Mouse (Mus musculus) heart, adult 18-20 months (tissue): ENCODE data around the gene Ppp3cb. TPM values are rescaled to one million over a fixed set of nuclear protein-coding genes. Genes with fewer than 3 reads are reported as not detected.

Experiments
- DNase-seq, 2 experiments: peaks; one replicate each; pipeline ENCODE4 v3.0.0; 2021 to 2022; ENCODE audit warnings: mixed read lengths in 1 of 2
- total RNA-seq, 2 experiments: library from RNA; stranded (reverse); gene quantifications; 2 replicates each; pipeline ENCODE4 v1.2.3; 2021

Ppp3cb gene
- total RNA-seq, 2 experiments from 2014 or later = 66.3 to 67.5 TPM

- DNase-seq = no peak
Observed at GRCm38 (mm10) chr14:20480195-20480579, 66.2 kb downstream of the Ppp3cb start.

DNA sequence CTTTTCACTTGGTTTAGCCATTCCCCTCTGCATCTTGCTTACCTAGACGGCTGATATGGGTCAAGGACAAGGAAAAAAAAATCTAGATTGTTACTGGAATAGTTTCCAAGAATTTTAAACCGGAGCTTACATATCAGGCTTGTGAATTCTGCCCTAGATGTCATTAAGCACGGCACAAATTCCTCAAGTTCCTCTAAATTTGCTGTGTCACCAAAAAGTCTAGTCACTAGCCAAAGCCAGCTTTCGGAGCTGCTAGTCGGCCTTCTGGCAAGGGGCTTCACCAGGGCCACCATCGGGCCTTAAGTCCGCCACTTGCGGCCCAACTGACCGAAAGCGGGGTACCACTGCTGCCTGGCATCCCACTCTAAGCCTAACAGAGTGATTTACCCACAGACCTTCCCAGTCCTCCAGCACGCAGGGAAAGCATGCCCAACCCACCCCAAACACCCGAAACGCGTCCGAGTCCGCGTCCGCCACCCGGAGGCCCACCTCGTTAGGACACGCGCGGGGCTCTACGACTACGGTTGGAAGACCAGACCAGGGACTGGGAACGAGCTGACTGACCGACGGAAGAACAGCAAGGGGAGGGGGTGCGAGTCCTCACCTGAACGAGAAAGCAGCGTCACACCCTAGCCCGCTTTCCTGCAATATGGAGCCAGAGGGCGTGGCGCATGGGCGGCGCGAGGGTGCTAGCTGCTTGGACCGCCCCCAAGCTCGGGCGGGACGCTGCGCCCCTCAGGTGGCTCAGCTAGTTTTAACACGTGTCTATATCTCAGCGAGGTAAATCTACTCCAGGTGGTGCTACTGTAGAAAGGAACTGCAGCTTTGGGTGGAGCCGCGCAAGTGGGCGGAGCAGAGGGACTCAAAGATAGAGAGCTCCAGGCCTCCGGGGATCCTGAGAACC, 66.8 kb downstream of the Ppp3cb start, which contains the start of gene Anxa7:
Gene Anxa7 (minus strand): TSS at position 843 of the 904 bp plus-strand sequence.
- DNase-seq = peak; percentile 84 to 89

GRCm38 (mm10) chr14:20478801-20479200, 67.6 kb downstream of the Ppp3cb start:
- peak; percentile 77 to 89 for DNase-seq

GRCm38 (mm10) chr14:20478385-20478784, 68.0 kb downstream of the Ppp3cb start:
- no peak for DNase-seq

DNA sequence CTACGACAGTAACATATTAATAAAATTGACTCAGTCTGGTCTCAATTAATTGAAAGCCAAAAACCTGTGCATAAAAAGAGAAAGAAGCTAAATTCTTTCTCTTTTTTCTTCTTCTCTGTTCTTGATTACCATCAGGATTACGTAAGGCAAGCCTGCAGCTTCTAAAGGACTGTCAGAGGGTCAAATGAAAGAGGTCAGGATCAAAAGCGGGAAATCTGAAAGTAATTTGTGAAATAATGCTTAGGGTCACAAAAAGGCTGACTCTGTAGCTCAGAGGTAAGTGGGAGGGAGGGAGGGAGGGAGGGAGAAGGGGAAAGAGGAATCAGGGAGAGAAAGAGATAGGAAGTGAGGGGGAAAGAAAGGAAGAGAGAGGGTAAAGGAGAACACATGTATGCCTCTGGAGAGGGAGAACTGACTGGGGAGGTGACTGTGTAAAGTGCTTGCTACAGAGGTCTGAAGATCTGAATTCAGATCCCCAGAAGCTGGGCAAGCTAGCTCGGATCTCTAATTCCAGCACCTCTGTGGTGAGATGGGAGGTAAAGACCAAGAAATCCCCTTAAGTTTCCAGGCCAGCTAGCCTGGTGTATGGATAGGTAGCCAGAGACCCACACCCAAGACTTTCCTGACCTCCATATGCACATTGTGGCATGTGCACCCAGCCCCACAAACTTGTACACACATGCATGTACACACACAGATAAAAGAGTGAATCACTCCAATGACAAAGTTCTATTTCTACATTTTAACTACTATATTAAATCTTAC, 68.9 kb downstream of the Ppp3cb start:
- DNase-seq = peak in 1 of 2 experiments; percentile 22

DNA sequence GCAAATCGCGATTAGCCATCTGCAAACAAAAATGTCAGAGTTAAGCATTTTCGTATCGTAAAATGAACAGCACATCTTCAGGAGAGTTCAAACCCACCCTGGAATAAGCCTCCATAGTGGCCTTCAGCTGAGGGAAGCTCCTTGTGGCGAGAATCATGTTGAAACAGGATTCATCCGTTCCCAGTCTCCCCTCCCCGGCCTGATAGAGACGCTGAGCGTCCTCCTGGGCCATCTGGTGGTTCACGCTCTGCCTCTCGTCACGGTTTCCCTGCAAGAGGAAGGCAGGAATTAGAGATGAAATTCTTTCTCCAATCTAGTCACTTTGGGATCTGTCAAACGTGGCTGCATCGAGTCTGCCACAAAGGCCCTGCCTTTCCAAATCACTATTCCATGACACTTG, 86.2 kb downstream of the Ppp3cb start:
- DNase-seq = no peak

DNA sequence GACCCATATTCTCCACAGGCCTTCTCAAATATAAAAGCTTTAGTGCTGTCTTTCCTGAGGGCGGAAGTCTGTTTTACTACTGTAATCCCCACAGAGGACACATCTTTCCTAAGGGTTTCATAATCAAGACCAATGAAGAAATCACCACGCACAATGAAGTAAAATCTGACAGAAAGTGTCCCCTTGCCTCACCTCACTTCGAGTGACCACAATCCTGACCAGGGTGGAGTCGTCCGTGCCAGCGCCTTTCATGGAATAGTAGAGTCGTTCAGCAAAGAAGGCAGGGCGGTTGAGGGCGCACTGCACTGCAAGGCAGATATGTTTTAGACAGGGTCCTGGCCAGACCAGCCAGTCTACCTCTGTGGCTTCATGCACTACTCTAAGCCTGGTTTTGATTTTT, 88.0 kb downstream of the Ppp3cb start:
- no peak for DNase-seq

- DNase-seq = no peak
Observed at GRCm38 (mm10) chr14:20452929-20453328, 93.4 kb downstream of the Ppp3cb start.

DNA sequence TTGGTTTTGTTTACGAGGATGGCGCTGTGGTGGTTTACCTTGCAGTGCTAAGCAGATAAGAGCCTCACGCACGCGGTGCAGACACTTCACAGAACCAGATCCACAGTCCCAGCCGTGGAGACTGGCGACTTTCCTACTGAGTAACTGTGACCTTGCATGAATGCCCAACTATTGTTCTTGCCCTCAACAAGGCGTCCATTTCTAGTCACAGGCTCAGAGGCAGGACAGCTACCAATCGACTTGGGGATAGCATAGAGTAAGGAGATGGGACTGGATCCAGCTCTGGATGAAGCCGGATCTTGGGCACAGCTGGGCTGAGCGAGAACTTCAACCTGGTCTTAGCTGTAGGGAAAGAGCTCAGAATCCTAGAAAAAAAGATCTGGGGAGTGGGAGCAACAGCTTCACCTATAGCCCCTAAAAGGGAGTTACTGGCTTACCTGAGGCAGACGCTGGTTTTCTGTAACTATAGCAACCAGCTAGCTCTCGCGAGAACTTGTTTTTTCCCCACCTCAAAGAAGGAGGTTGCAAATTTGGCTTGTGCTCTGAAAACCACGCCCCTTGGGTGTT, 94.5 kb downstream of the Ppp3cb start, which contains the start of gene Cfap70:
Gene Cfap70 (minus strand): TSS at position 462 of the 567 bp plus-strand sequence.
- peak; percentile 51 to 62 for DNase-seq

GRCm38 (mm10) chr14:20451302-20451701, 95.1 kb downstream of the Ppp3cb start:
- DNase-seq = no peak

Other genes starting within 250 kb of the Ppp3cb start
- 10 to 100 TPM; 36.9 to 38.1 TPM for gene Ecd, start 198.5 kb downstream of the Ppp3cb start, total RNA-seq
- gene Fam149b, start 198.4 kb downstream of the Ppp3cb start, total RNA-seq = 10 to 100 TPM; 28.7 to 33.3 TPM
- gene Dnajc9, start 157.7 kb downstream of the Ppp3cb start, total RNA-seq = 10 to 100 TPM; 11.1 to 11.6 TPM
- 10 to 100 TPM; 72.8 to 84.4 TPM for gene Mrps16, start 152.9 kb downstream of the Ppp3cb start, total RNA-seq
- gene Cfap70, start 94.3 kb downstream of the Ppp3cb start, total RNA-seq = under 1 TPM in 1 of 2 experiments, not detected in 1; 0.69 TPM
- gene Anxa7, start 66.4 kb downstream of the Ppp3cb start, total RNA-seq = 10 to 100 TPM; 51.3 to 54.3 TPM
- under 1 TPM; 0.36 to 0.42 TPM for gene Mss51, start 49.7 kb downstream of the Ppp3cb start, total RNA-seq
- gene Usp54, start 94.5 kb upstream of the Ppp3cb start, total RNA-seq = 10 to 100 TPM; 12.0 to 14.4 TPM
- gene Myoz1, start 110.0 kb upstream of the Ppp3cb start, total RNA-seq = under 1 TPM; 0.35 to 0.54 TPM
- 10 to 100 TPM; 87.3 to 87.9 TPM for gene Synpo2l, start 121.8 kb upstream of the Ppp3cb start, total RNA-seq
- 10 to 100 TPM; 95.8 to 97.9 TPM for gene Sec24c, start 127.7 kb upstream of the Ppp3cb start, total RNA-seq
- gene Fut11, start 148.4 kb upstream of the Ppp3cb start, total RNA-seq = 1 to 10 TPM; 4.6 to 6.1 TPM
- gene Chchd1, start 156.4 kb upstream of the Ppp3cb start, total RNA-seq = 100 to 1,000 TPM; 108 to 122 TPM
- gene Zswim8, start 161.0 kb upstream of the Ppp3cb start, total RNA-seq = 10 to 100 TPM; 28.5 to 36.0 TPM
- 1 to 10 TPM; 6.4 to 8.3 TPM for gene Ndst2, start 188.0 kb upstream of the Ppp3cb start, total RNA-seq
- 10 to 100 TPM; 43.8 to 47.7 TPM for gene Camk2g, start 247.5 kb upstream of the Ppp3cb start, total RNA-seq